Mouse (Mus musculus): ENCODE results near the gene Creb1. TPM values are rescaled to one million over a fixed set of nuclear protein-coding genes. Genes with fewer than 3 reads are reported as not detected.
"Not testable (repeated sequence)": the region's sequence is repeated elsewhere in the genome, so short reads cannot be mapped to it uniquely, and the experiment has no call there.

Gene Creb1
- total RNA-seq, 4 experiments from 2014 or later = 44.9 to 54.2 (median 51.6) TPM

- DNase-seq (ENCODE audit: low spot score in 2 of 2) = no peak
Observed at GRCm38 (mm10) chr1:64538837-64539367, 6.5 kb downstream of the Creb1 start.

GRCm38 (mm10) chr1:64543750-64544149 is 11.3 kb downstream of the Creb1 start:
- no peak for DNase-seq (ENCODE audit: low spot score in 2 of 2)

- no peak for DNase-seq (ENCODE audit: low spot score in 2 of 2)
Observed at GRCm38 (mm10) chr1:64546070-64546469, 13.6 kb downstream of the Creb1 start.

GRCm38 (mm10) chr1:64549380-64549779 is 16.9 kb downstream of the Creb1 start:
- no peak for DNase-seq (ENCODE audit: low spot score in 2 of 2)

DNA sequence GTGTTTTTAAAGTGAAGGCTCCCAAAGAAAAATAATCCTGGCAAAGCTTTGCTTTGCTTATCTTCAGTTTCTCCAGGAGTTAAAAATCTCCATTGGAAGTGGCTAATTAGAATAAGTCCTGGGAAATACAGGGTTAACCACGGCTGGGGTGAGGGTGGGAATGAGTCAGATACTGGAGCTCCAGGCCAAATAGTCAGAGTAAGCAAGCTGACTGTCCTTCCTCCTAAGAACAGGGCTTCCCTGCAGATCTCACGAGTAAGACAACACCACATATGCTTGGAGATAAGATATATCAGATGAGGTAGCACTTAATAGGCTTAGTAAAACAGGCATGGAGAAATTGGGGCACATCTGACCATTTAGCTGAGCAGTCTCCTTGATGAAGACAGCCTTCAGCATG is 19.5 kb downstream of the Creb1 start:
- no peak for DNase-seq (ENCODE audit: low spot score in 2 of 2)

- no peak for DNase-seq (ENCODE audit: low spot score in 2 of 2)
Observed at GRCm38 (mm10) chr1:64560105-64560504, 27.7 kb downstream of the Creb1 start.

DNA sequence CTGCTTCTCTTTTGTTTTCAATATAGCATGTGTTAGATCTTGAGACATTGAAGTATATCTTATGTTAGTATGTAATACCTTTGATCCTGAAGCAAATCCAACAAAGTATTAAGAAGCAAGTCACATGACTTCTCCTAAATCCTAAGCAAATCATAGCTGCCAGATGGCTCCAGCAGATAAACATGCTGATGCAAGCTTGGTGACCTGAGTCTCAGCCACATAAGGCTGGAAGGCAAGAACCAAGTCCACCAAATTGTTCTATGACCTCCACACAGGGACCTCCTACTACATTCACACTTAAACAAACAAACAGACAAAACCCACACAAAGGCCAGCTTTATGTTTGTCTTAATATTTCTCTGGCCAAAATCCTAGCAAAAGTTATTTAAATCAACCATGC is 35.8 kb downstream of the Creb1 start:
- no peak for DNase-seq (ENCODE audit: low spot score in 2 of 2)

- no peak for DNase-seq (ENCODE audit: low spot score in 2 of 2)
Observed at GRCm38 (mm10) chr1:64576022-64576421, 43.6 kb downstream of the Creb1 start.

- DNase-seq (ENCODE audit: low spot score in 2 of 2) = no peak
Observed at GRCm38 (mm10) chr1:64576732-64577131, 44.3 kb downstream of the Creb1 start.

DNA sequence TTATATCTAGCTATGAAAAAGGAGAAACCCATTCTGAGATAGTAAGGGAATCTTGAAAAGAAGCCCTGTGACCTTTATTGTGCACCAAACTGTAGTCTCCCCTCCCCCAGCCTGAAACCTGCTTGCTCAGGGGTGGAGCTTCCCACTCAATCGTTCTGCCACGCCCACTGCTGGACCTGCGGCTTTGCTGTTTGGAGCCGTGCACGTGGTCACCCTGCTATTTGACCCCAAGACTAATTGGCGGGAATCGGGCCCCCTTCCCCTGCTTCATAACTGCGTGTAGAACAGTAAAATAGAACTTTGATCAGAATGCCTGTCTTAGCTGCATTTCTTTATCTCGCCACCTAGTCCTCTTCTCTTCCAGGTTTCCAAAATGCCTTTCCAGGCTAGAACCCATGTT is 45.5 kb downstream of the Creb1 start:
- not testable (repeated sequence) for DNase-seq (ENCODE audit: low spot score in 2 of 2)

DNA sequence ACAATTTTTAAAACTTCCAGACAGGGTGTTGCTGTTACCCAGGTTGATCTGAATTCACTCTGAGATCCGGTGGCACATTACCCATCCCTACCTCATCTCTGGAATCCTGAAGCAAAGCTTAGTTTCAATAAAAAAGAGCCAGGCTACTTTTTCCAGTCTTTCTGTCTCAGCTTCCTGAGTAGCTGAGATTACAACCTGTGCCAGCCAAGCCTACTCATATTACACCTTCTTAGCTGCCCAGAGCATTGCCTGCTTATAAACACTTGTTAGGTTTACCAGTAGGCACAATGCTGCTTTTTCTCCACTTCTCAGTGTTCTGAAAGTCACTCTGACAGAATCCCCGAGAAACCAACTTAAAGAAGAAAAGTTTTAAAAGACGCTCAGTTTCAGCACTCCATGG is 46.4 kb downstream of the Creb1 start:
- DNase-seq (ENCODE audit: low spot score in 2 of 2) = no peak

GRCm38 (mm10) chr1:64598926-64599325 is 66.5 kb downstream of the Creb1 start:
- no peak for DNase-seq (ENCODE audit: low spot score in 2 of 2)

DNA sequence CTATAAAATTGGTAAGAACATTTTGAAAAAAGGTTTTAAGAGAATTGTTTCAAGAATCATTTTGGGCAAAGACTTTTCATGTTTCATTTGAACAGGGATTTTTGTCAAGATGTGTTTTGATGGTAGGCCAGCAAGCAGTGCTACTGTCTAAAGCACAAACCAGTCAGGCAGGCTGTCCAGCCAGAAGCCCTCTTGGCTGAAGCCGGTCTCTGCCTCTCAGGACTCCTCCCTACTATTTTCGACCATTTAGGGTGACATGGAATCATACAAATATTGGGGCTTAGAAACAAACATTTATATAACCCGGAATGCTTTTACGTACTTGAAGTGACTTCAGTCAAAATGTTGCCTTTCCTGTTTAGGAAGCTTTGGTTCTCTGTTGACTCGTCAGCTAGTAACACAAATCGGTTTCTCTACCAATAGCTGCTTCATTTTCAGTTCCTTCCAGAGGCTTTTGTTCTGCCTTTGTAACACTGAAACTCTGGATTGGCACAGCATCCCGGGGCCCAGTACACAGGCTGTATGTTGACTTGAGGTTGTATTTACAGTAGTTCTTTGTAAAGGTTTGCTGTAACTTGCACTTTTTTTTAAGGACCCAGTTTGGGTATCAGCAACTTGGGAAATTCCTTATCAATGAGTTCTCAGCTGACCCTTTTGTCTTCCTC is 68.1 kb downstream of the Creb1 start:
- no peak for DNase-seq (ENCODE audit: low spot score in 2 of 2)

DNA sequence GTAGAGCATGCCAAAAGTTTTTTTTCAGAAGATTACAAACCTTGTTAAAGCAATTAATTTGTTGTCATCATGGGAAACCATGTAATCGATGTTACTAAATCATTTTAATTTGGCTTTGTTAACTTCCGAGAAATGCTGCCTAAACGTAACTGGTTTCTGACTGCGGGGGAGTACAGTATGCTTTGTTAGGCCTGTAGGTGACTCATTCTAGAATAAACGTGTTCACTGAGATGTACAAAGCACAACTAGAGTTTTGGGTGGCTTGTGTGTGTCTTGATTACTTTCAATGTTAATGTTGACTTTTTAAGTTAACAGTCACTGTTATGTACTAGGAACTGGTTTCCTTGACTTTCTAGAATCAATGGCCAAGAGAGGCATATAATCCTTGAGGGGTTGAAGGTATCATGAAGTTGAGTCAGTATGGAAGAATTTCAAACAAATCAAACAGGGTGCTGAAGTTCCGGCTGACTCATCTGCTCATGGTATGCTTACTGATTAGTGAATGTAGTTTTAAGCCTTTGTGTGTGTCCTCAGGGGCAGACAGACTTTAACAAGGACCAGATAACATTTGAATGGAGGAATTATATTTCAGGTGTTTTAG is 68.9 kb downstream of the Creb1 start:
- DNase-seq (ENCODE audit: low spot score in 2 of 2) = no peak

- no peak for DNase-seq (ENCODE audit: low spot score in 2 of 2)
Observed at GRCm38 (mm10) chr1:64603381-64603780, 70.9 kb downstream of the Creb1 start.

DNA sequence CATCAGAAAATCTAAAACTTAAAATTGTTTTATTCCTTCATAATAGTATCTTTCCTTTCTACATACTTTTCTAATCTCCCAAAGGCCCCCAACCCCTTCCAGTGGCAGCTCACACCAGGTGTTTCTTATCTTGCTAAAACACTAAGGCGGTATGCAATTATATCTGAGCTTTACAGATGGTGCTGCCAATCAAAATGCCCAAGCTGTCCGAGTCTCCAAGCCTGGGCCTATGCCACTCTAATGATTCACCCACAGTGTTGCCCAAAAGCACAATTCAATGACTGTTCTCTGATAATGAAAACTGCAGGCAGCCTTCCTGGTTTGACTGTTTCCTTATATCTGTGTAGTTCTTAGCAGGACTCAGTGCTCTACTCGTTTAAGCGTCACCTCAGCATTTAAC is 76.7 kb downstream of the Creb1 start:
- no peak for DNase-seq (ENCODE audit: low spot score in 2 of 2)

DNA sequence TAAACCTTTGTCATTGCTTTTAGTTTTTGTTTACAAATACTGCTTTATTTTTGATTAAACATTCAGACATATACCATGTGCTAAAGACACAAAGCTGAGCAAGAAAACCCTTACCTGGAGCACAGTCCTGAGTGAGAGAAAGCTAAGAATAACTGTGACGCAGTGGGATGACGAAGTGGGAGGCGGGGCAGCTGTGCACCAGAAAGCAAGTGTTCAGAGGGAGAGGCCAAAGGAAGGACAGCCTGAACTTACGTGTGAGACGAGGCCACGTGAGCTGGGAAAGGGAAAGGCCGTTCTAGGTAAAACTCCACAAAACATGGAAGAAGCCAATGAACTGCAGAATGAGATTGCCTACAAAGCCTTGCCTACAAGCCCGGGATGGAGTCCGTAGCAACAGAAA is 77.5 kb downstream of the Creb1 start:
- no peak for DNase-seq (ENCODE audit: low spot score in 2 of 2)

GRCm38 (mm10) chr1:64614311-64614710 is 81.9 kb downstream of the Creb1 start:
- DNase-seq (ENCODE audit: low spot score in 2 of 2) = no peak

DNA sequence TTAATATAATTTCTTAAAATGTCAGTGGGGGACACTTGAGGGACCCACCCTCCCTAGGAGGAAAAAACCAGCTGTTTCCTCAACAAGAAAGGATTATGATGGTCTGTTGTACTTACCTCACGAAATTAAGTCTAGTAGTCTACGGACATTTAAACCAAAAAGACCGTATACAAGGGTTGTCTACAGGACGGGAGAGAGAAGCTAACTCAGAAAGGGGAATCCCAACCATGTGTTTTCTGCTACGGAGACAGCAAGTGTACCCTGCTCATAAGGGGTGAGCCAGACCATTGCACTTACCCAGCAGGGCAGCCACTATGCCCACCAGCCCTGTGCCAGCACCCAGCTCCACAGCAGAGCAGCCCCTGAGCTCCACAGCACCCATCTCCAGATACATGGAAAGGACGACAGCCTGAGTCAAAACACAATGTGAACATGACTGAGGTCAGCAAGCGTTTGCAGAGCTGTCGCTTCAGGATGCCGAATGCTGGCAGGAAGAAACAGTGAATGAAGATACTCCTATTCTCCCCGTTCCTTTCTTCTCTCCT is 82.4 kb downstream of the Creb1 start:
- no peak for DNase-seq (ENCODE audit: low spot score in 2 of 2)

- no peak for DNase-seq (ENCODE audit: low spot score in 2 of 2)
Observed at GRCm38 (mm10) chr1:64615531-64615991, 83.1 kb downstream of the Creb1 start.

- DNase-seq (ENCODE audit: low spot score in 2 of 2) = no peak
Observed at GRCm38 (mm10) chr1:64616076-64616475, 83.6 kb downstream of the Creb1 start.

GRCm38 (mm10) chr1:64616531-64616880 is 84.1 kb downstream of the Creb1 start:
- no peak for DNase-seq (ENCODE audit: low spot score in 2 of 2)

Data from layer of hippocampus, adult 8-10 months (tissue).